Mouse (Mus musculus) embryonic facial prominence, embryonic 11.5 days (tissue): ENCODE measurements around the gene B3gnt6. TPM values are rescaled to one million over a fixed set of nuclear protein-coding genes. Genes with fewer than 3 reads are reported as not detected.
A peak's percentile ranks its signal among the peaks of the same experiment; 100 is the strongest.

Experiments used
- ATAC-seq: fragments of 200-750 bp; cut with Nextera tagmentation; replicated peaks from 2 replicates; pipeline ENCODE4 v1.8.0; 2017; ENCODE audit warnings: low read depth; ENCODE audit not compliant: insufficient number of reproducible peaks, low FRiP score, low TSS enrichment
- DNase-seq: peaks from one replicate; pipeline ENCODE4 v3.0.0-alpha.2; 2015; ENCODE audit warnings: low spot score
- H3K27ac ChIP-seq: fragments of 300-500 bp; sonication (generic); replicated peaks from 2 replicates; pipeline ENCODE4 v1.5.1; 2014; ENCODE audit warnings: mild to moderate bottlenecking, low read depth, low read length, control low read depth
- H3K27me3 ChIP-seq: fragments of 300-500 bp; sonication (generic); 2 replicates; pipeline ENCODE4 v1.6.1; 2014; ENCODE audit warnings: mild to moderate bottlenecking, low read length, moderate library complexity, mixed read lengths; ENCODE audit not compliant: control insufficient read depth, insufficient read depth
- H3K36me3 ChIP-seq: fragments of 300-500 bp; sonication (generic); replicated peaks from 2 replicates; pipeline ENCODE4 v1.6.1; 2014; ENCODE audit warnings: low read depth, mild to moderate bottlenecking, low read length, moderate library complexity, mixed read lengths; ENCODE audit not compliant: control insufficient read depth, insufficient read depth
- H3K4me1 ChIP-seq: fragments of 300-500 bp; sonication (generic); 2 replicates; pipeline ENCODE4 v1.6.1; 2014; ENCODE audit warnings: low read length, mixed read lengths; ENCODE audit not compliant: control insufficient read depth, insufficient read depth
- H3K4me2 ChIP-seq: fragments of 300-500 bp; sonication (generic); 2 replicates; pipeline ENCODE4 v1.6.1; 2014; ENCODE audit warnings: low read depth, mild to moderate bottlenecking, control low read depth, low read length, moderate library complexity
- H3K4me3 ChIP-seq: fragments of 300-500 bp; sonication (generic); 2 replicates; pipeline ENCODE4 v1.5.1; 2014; ENCODE audit warnings: low read depth, low read length, control low read depth
- H3K9ac ChIP-seq: fragments of 300-500 bp; sonication (generic); replicated peaks from 2 replicates; pipeline ENCODE4 v1.6.1; 2014; ENCODE audit warnings: mild to moderate bottlenecking, control low read depth, low read length
- H3K9me3 ChIP-seq: fragments of 300-500 bp; sonication (generic); replicated peaks from 2 replicates; pipeline ENCODE4 v1.6.1; 2016; ENCODE audit warnings: mild to moderate bottlenecking, low read length, inconsistent platforms, mixed read lengths; ENCODE audit not compliant: control insufficient read depth
- WGBS: fragments of 180-500 bp; shearing (Covaris S2); extraction: QIAGEN DNeasy Blood & Tissue Kit; methylation state at CpG from one replicate; pipeline ENCODE4 v1.1.7; 2014; 5-methylcytosine and 5-hydroxymethylcytosine counted together
- polyA plus RNA-seq: library from polyadenylated mRNA; unstranded; fragments of >200 nt; fragmentation: Nextera tagmentation; extraction: Ambion mirVana; gene quantifications from 2 replicates; pipeline ENCODE4 v1.2.1, GENCODE M21; 2014

B3gnt6 gene
- polyA plus RNA-seq, 1 experiment from 2014 or later: not detected

DNA sequence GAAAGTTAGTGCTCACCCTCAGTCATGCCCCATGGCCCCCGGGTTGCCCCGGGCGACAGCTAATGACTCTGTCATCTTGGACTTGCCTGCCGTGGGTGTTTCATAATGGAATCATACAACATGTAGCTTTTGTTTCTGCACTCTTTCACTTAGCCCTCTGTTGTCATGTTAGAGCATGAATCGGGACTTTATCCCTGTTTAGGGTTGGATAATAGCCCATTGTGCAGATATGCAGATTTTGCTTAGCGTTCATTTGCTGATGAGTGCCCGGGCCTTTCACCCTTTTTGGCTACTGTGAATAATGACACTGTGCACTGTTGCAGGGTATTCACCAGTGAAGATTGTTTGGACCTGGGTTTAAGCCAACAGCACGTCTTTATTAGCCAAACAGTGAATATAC lies 12.6 kb downstream of the B3gnt6 start:
- DNase-seq: no peak
- no peaks in the 10 kb centered on the region for H3K9me3 ChIP-seq
- peak; percentile 62 for ATAC-seq

DNA sequence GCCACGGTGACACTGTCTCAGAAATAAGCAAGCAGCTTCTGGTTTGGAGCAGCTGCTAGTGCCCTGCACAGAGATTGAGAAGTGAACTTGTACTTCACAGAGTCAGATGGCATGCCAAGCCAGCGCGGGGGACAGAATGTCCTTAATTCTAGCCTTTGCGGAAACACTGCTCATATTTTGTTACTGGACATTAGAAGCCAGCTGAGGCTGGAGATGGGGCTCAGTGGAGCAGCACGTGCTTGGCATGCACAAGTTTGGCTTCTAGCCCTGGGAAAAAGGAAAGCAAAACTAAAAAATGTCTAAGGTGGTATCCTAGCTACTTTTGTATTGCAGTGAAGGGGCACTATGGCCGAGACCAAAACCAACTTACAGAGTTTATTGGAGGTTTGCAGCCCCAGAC lies 14.0 kb downstream of the B3gnt6 start:
- Histone ChIP-seq H3K4me2 (no peak overlapping the region), H3K9me3 (no peaks in the 10 kb centered on the region), H3K27ac (no peak overlapping the region), H3K4me1 (no peaks in the 10 kb centered on the region), H3K27me3 (no peaks in the 10 kb centered on the region), H3K4me3 (no peak overlapping the region), H3K36me3 (no peaks in the 10 kb centered on the region), H3K9ac (no peak overlapping the region)
- DNase-seq (no peak), ATAC-seq (no peak)
- 84% methylated on average over 6 of the region's 6 CpGs for WGBS

More for the DNA sequence above, 12.6 kb downstream of the B3gnt6 start:
- WGBS: 66% methylated on average over 8 of the region's 8 CpGs
- Histone ChIP-seq H3K4me1 (no peaks in the 10 kb centered on the region), H3K4me3 (no peak overlapping the region), H3K4me2 (no peak overlapping the region), H3K9ac (no peak overlapping the region), H3K27ac (no peak overlapping the region), H3K36me3 (no peaks in the 10 kb centered on the region), H3K27me3 (no peaks in the 10 kb centered on the region)

GRCm38 (mm10) chr7:98178560-98179231 lies 20.6 kb downstream of the B3gnt6 start:
- Histone ChIP-seq H3K27ac (no peak overlapping the region), H3K27me3 (no peaks in the 10 kb centered on the region), H3K9ac (peak overlapping the region; percentile 56), H3K36me3 (no peaks in the 10 kb centered on the region), H3K4me2 (peak overlapping the region; percentile 63), H3K9me3 (no peaks in the 10 kb centered on the region), H3K4me1 (no peaks in the 10 kb centered on the region), H3K4me3 (peak overlapping the region; percentile 68)
- ATAC-seq: peak; percentile 25; the same call in 1 of the 2 replicates
- 84% methylated on average over 5 of the region's 5 CpGs for WGBS
- no peak for DNase-seq

DNA sequence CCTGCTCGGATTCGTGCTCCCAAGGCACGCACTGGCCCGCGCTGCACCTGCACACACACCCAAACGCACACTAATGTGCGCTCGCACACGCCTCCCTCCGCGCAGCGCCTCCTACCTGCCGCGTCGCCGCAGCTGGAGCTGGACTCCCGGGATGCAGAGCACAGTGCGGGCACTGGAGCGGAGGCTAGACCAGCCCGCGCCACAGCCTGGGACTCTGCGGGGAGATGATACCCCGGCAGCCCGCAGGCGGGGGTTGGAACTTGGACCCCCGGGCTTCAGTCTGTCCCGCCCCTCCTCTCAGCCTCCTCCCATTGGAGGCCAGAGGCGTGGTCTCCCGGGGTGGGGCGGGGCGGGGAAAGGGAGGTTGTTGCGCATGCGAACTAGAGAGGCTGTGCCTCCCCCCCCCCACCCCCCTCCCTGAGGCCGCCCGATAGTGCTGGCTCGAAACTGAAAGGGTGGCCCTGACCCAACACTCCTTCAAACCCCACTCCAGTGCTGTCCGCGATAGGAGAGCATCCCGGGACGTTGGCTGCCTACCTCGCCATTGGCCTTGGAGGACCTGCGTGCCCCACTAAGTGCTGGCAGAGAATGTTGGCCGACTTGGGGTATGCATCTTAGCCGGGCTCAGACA lies 21.2 kb downstream of the B3gnt6 start, which contains the start of gene Capn5:
Gene Capn5, minus strand, starts transcription at position 346 of the 631 bp plus-strand sequence.
- H3K4me1 ChIP-seq: no peaks in the 10 kb centered on the region
- peak within 1 kb of the TSS; percentile 68 for H3K4me3 ChIP-seq
- H3K4me2 ChIP-seq: peak within 1 kb of the TSS; percentile 63
- no peak within 1 kb of the TSS for H3K27ac ChIP-seq
- H3K36me3 ChIP-seq: no peaks in the 10 kb centered on the region
- peak within 1 kb of the TSS; percentile 56 for H3K9ac ChIP-seq
- DNase-seq (peak; percentile 80), ATAC-seq (peak; percentile 80)
- 1% methylated on average over 37 of the region's 44 CpGs for WGBS
- H3K27me3 ChIP-seq: no peaks in the 10 kb centered on the region
- no peaks in the 10 kb centered on the region for H3K9me3 ChIP-seq

GRCm38 (mm10) chr7:98177566-98177928 lies 21.7 kb downstream of the B3gnt6 start:
- DNase-seq (no peak), ATAC-seq (peak; percentile 10; the same call in 1 of the 2 replicates)
- Histone ChIP-seq H3K4me2 (peak overlapping the region; percentile 63), H3K4me1 (no peaks in the 10 kb centered on the region), H3K27ac (no peak overlapping the region), H3K9ac (peak overlapping the region; percentile 56), H3K4me3 (peak overlapping the region; percentile 68), H3K9me3 (no peaks in the 10 kb centered on the region), H3K27me3 (no peaks in the 10 kb centered on the region), H3K36me3 (no peaks in the 10 kb centered on the region)
- 3% methylated on average over 9 of the region's 9 CpGs for WGBS

- Histone ChIP-seq H3K27ac (no peak overlapping the region), H3K9ac (no peak overlapping the region), H3K4me1 (no peaks in the 10 kb centered on the region), H3K4me3 (peak overlapping the region; percentile 68; the same call in 1 of the 2 replicates), H3K36me3 (no peaks in the 10 kb centered on the region), H3K27me3 (no peaks in the 10 kb centered on the region), H3K4me2 (no peak overlapping the region), H3K9me3 (no peaks in the 10 kb centered on the region)
- DNase-seq (no peak), ATAC-seq (0 out of 2 replicates have a peak, but pooled peaks have one; percentile 40)
- 57% methylated on average over 2 of the region's 2 CpGs for WGBS
These were observed 22.2 kb downstream of the B3gnt6 start for GRCm38 (mm10) chr7:98177071-98177485.

DNA sequence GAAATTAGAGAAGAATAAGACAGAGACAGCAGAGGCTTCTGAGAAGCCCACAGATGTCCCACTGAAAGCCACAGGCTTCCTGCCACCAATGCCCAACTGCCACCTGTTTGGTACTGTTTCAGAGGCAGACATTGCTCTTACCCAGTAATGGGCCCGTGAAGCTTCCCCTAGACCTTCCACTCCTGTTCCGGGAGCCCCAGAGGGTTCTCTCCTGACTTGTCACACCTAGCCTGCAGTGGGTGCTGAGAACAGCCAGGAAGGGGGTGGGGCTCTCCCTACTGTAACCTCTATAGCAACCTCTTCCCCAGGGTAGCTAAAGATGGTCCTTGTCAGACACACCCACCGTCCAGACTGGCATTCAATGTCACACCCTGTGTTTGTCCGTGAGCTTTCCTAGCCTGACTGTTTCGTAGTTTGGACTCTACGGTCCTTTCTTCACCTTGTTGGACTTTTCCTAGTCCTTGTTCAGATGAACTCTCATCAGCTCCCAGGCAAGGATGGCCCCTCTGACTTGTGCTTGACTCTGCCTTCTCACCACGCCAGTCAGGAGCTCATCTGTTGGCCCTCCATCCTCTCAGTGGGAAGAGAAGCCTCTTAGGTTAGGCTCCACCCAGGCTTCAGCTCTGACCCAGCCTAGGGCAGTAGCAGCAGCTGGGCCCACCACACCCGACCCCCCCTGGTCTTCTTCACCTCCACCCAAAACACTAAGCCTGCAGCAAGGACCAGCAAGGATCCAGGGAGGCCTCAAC lies 22.8 kb downstream of the B3gnt6 start:
- Histone ChIP-seq H3K4me3 (no peak overlapping the region), H3K9ac (no peak overlapping the region), H3K4me1 (peaks cover 2% of the 10 kb centered on the region; the same call in 1 of the 2 replicates), H3K9me3 (no peaks in the 10 kb centered on the region), H3K27me3 (no peaks in the 10 kb centered on the region), H3K4me2 (0 out of 2 replicates have a peak overlapping the region, but pooled peaks have one; percentile 0), H3K36me3 (no peaks in the 10 kb centered on the region), H3K27ac (0 out of 2 replicates have a peak overlapping the region, but pooled peaks have one; percentile 9)
- DNase-seq: no peak
- WGBS: 75% methylated on average over 8 of the region's 8 CpGs
- no peak for ATAC-seq
